Mouse (Mus musculus) intestine, postnatal 0 days (tissue): ENCODE results near the gene Unc13a. TPM values are rescaled to one million over a fixed set of nuclear protein-coding genes. Genes with fewer than 3 reads are reported as not detected.
A peak's percentile ranks its signal among the peaks of the same experiment; 100 is the strongest.

Experiments used
- ATAC-seq: fragments of 200-750 bp; cut with Nextera tagmentation; 2 replicates; pipeline ENCODE4 v1.8.0; 2017; ENCODE audit warnings: mild to moderate bottlenecking, moderate TSS enrichment, moderate library complexity
- H3K27ac ChIP-seq: fragments of 300-500 bp; sonication (generic); 2 replicates; pipeline ENCODE4 v1.5.1; 2014; ENCODE audit warnings: mild to moderate bottlenecking, low read depth, low read length, moderate library complexity
- H3K27me3 ChIP-seq: fragments of 300-500 bp; sonication (generic); replicated peaks from 2 replicates; pipeline ENCODE4 v1.6.1; 2014; ENCODE audit warnings: low read length, mixed read lengths; ENCODE audit not compliant: control insufficient read depth, insufficient read depth
- H3K36me3 ChIP-seq: fragments of 300-500 bp; sonication (generic); 2 replicates; pipeline ENCODE4 v1.6.1; 2014; ENCODE audit warnings: mild to moderate bottlenecking, moderate library complexity; ENCODE audit not compliant: control insufficient read depth, insufficient read depth
- H3K4me1 ChIP-seq: fragments of 300-500 bp; sonication (generic); replicated peaks from 2 replicates; pipeline ENCODE4 v1.6.1; 2014; ENCODE audit warnings: antibody characterized with exemption, low read length, mixed read lengths; ENCODE audit not compliant: control insufficient read depth, insufficient read depth
- H3K4me2 ChIP-seq: fragments of 300-500 bp; sonication (generic); replicated peaks from 2 replicates; pipeline ENCODE4 v1.6.1; 2014; ENCODE audit warnings: low read depth, mild to moderate bottlenecking, moderate library complexity
- H3K4me3 ChIP-seq: fragments of 300-500 bp; sonication (generic); 2 replicates; pipeline ENCODE4 v1.5.1; 2014; ENCODE audit warnings: low read depth, low read length
- H3K9ac ChIP-seq: fragments of 300-500 bp; sonication (generic); 2 replicates; pipeline ENCODE4 v1.6.1; 2014; ENCODE audit warnings: mild to moderate bottlenecking, low read depth, low read length
- H3K9me3 ChIP-seq: fragments of 300-500 bp; sonication (generic); 2 replicates; pipeline ENCODE4 v1.6.1; 2016; ENCODE audit warnings: mixed run types; ENCODE audit not compliant: control insufficient read depth
- CTCF ChIP-seq: sonication (generic); IDR thresholded peaks from 2 replicates; pipeline ENCODE4 v1.5.1; 2016; ENCODE audit warnings: low read depth, mild to moderate bottlenecking, control low read depth, antibody characterized with exemption, moderate library complexity
- WGBS: fragments of 180-500 bp; shearing (Covaris S2); extraction: QIAGEN DNeasy Blood & Tissue Kit; methylation state at CpG from one replicate; pipeline ENCODE4 v1.1.7; 2014; 5-methylcytosine and 5-hydroxymethylcytosine counted together
- polyA plus RNA-seq: library from polyadenylated mRNA; unstranded; fragments of >200 nt; fragmentation: Nextera tagmentation; extraction: Ambion mirVana; gene quantifications from 2 replicates; pipeline ENCODE4 v1.2.1, GENCODE M21; 2015

Gene Unc13a
- polyA plus RNA-seq, 1 experiment from 2014 or later, result 0.72 TPM

- ATAC-seq, result no peak
- 83% methylated on average over 9 of the region's 9 CpGs for WGBS
- Histone ChIP-seq H3K36me3 (no peaks in the 10 kb centered on the region), H3K9me3 (no peaks in the 10 kb centered on the region), H3K9ac (no peak overlapping the region), H3K4me2 (no peak overlapping the region), H3K4me1 (no peaks in the 10 kb centered on the region), H3K27ac (no peak overlapping the region), H3K27me3 (no peaks in the 10 kb centered on the region), H3K4me3 (no peak overlapping the region)
- no peak for TF ChIP-seq CTCF
Observed at GRCm38 (mm10) chr8:71645510-71645909, 26.0 kb downstream of the Unc13a start.

- Histone ChIP-seq H3K27ac (no peak overlapping the region), H3K4me1 (no peaks in the 10 kb centered on the region), H3K4me3 (no peak overlapping the region), H3K9ac (no peak overlapping the region), H3K4me2 (no peak overlapping the region), H3K9me3 (no peaks in the 10 kb centered on the region), H3K36me3 (no peaks in the 10 kb centered on the region), H3K27me3 (no peaks in the 10 kb centered on the region; the same call in 1 of the 2 replicates)
- no peak for TF ChIP-seq CTCF
- no peak for ATAC-seq
- 84% methylated on average over 4 of the region's 4 CpGs for WGBS
Observed at GRCm38 (mm10) chr8:71639318-71639717, 32.2 kb downstream of the Unc13a start.

GRCm38 (mm10) chr8:71638321-71638720, 33.2 kb downstream of the Unc13a start:
- 0 out of 2 replicates have a peak, but pooled peaks cover 2% of the 10 kb centered on the region for H3K4me1 ChIP-seq
- TF ChIP-seq CTCF, result no peak
- WGBS, result 73% methylated on average over 6 of the region's 6 CpGs
- H3K4me2 ChIP-seq, result no peak overlapping the region
- no peaks in the 10 kb centered on the region for H3K36me3 ChIP-seq
- no peak for ATAC-seq
- peaks cover 6% of the 10 kb centered on the region for H3K27me3 ChIP-seq
- H3K27ac ChIP-seq, result no peak overlapping the region
- H3K4me3 ChIP-seq, result no peak overlapping the region
- H3K9me3 ChIP-seq, result no peaks in the 10 kb centered on the region
- H3K9ac ChIP-seq, result no peak overlapping the region

GRCm38 (mm10) chr8:71637149-71638095, 34.1 kb downstream of the Unc13a start:
- H3K4me3 ChIP-seq, result no peak overlapping the region
- no peak overlapping the region for H3K4me2 ChIP-seq
- no peak for TF ChIP-seq CTCF
- no peak for ATAC-seq
- H3K36me3 ChIP-seq, result no peaks in the 10 kb centered on the region
- no peak overlapping the region for H3K27ac ChIP-seq
- H3K4me1 ChIP-seq, result 0 out of 2 replicates have a peak, but pooled peaks cover 2% of the 10 kb centered on the region
- peaks cover 6% of the 10 kb centered on the region for H3K27me3 ChIP-seq
- H3K9me3 ChIP-seq, result no peaks in the 10 kb centered on the region
- no peak overlapping the region for H3K9ac ChIP-seq
- WGBS, result 71% methylated on average over 8 of the region's 8 CpGs

GRCm38 (mm10) chr8:71633981-71634667, 37.4 kb downstream of the Unc13a start:
- no peaks in the 10 kb centered on the region for H3K9me3 ChIP-seq
- H3K36me3 ChIP-seq, result no peaks in the 10 kb centered on the region
- no peak overlapping the region for H3K4me3 ChIP-seq
- ATAC-seq, result peak; percentile 25; the same call in 1 of the 2 replicates
- peak overlapping the region; percentile 49 for H3K4me2 ChIP-seq
- H3K9ac ChIP-seq, result no peak overlapping the region
- TF ChIP-seq CTCF, result no peak
- no peak overlapping the region for H3K27ac ChIP-seq
- peaks cover 10% of the 10 kb centered on the region for H3K4me1 ChIP-seq
- H3K27me3 ChIP-seq, result peaks cover 19% of the 10 kb centered on the region
- 2% methylated on average over 26 of the region's 26 CpGs for WGBS

- H3K4me3 ChIP-seq, result no peak overlapping the region
- TF ChIP-seq CTCF, result peak; percentile 73
- H3K4me2 ChIP-seq, result peak overlapping the region; percentile 49
- peaks cover 19% of the 10 kb centered on the region for H3K27me3 ChIP-seq
- H3K9me3 ChIP-seq, result no peaks in the 10 kb centered on the region
- ATAC-seq, result no peak
- H3K9ac ChIP-seq, result no peak overlapping the region
- 22% methylated on average over 19 of the region's 22 CpGs for WGBS
- no peaks in the 10 kb centered on the region for H3K36me3 ChIP-seq
- H3K4me1 ChIP-seq, result peaks cover 14% of the 10 kb centered on the region
- no peak overlapping the region for H3K27ac ChIP-seq
Observed at GRCm38 (mm10) chr8:71633164-71633563, 38.4 kb downstream of the Unc13a start.
